ENCODE assay signal across 9 mouse cellular contexts in the genomic region with DNA sequence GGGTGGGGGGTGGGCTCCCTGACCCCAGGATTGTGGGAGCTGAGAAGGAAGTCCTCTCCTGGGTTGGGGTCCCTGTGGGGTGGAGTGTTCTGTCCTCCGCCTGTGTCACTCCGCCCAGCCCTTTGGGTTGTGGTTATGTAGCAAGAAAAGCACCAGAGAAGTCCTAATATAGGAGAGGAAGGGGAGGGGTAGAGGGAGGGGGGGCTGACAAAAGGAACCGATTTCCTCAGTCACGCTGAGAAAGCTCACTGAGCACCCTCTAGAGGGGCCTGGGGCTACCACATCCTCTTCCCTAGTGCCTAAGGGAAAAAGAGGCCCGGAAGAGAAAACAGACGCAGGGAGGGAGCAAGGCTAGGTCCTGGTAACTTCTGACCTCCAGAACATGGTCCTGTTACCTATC. TPM values are rescaled to one million over a fixed set of nuclear protein-coding genes. Genes with fewer than 3 reads are reported as not detected.
DNase-seq lines count a peak whose midpoint lies in the region; ATAC-seq lines count a peak whose summit lies in the region.
"Had no signal": no experiment of that assay in that cellular context is flagged by ENCODE, and none has a peak within 500 bp of the region (broad histone marks: within the 10 kb centered on the region; RNA-seq: fewer than 3 reads in every experiment).

No protein-coding gene starts in this region.

- intact Hi-C loops in heart, postnatal 36 days (cut with DNase I): no loop called here

- DNase-seq in heart, adult 18-20 months: peak; percentile 27 to 38
- no peak for DNase-seq in heart, postnatal 36 days
- peak; percentile 71 for DNase-seq in CD4-positive, CD25-positive, alpha-beta regulatory T cell, adult 2 months (ENCODE audit: low read depth, low spot score)
- DNase-seq in heart, postnatal 4 days: peak; percentile 38
- no peak for DNase-seq in cerebellum, postnatal 14 days
- no peak for DNase-seq in urinary bladder, adult 2 months (ENCODE audit: low spot score)
- no peak for DNase-seq in urinary bladder, postnatal 14 days (ENCODE audit: low spot score)

- peak; percentile 38 for ATAC-seq in megakaryocyte progenitor cell, adult 5-6 weeks (replicated peaks; ENCODE audit: poor library complexity)
- ATAC-seq: midbrain, embryonic 15.5 days had no signal

RNA-seq across cellular contexts. Expression of a gene that starts 33.4 kb away (rescaled TPM):
- 1 to 10 TPM; 5.8 to 6.5 TPM for total RNA-seq in heart, adult 18-20 months (2021)
- 1 to 10 TPM; 5.7 to 6.6 TPM for total RNA-seq in heart, postnatal 36 days (2021)
- 10 to 100 TPM; 25.7 to 32.4 TPM for total RNA-seq in heart, postnatal 4 days (2021)
- total RNA-seq in megakaryocyte progenitor cell, adult 5-6 weeks (2015): 54.9 and 57.2 TPM in 2 replicates
- total RNA-seq in megakaryocyte progenitor cell, adult 5-6 weeks (2017): 12.7 and 13.2 TPM in 2 replicates
- polyA plus RNA-seq in urinary bladder, adult 2 months (2012; rRNA removed): 15.6 and 16.7 TPM in 2 replicates

Comparison
In these comparisons a context has a peak if more than half of its experiments do, and no peak if none do; other contexts are left out.
1. DNase-seq: peak in heart, adult 18-20 months (2 of 2), CD4-positive, CD25-positive, alpha-beta regulatory T cell, adult 2 months (single experiment) and heart, postnatal 4 days (single experiment); none in heart, postnatal 36 days (0 of 2), cerebellum, postnatal 14 days (0 of 2), urinary bladder, adult 2 months (single experiment) and urinary bladder, postnatal 14 days (single experiment).